Mouse (Mus musculus) T-cell, adult 2 months (primary cell): ENCODE data around the gene Rpf2.

Experiments
- DNase-seq: peaks from one replicate; pipeline ENCODE4 v3.0.0; 2022; ENCODE audit warnings: low spot score

Rpf2 gene

GRCm38 (mm10) chr10:40249625-40250024 lies 2.8 kb upstream of the Rpf2 start:
- no peak for DNase-seq

GRCm38 (mm10) chr10:40247166-40247716 lies 405 bp upstream of the Rpf2 start:
- DNase-seq: no peak

GRCm38 (mm10) chr10:40237826-40238225 lies 9.0 kb downstream of the Rpf2 start:
- DNase-seq: no peak

GRCm38 (mm10) chr10:40233241-40233640 lies 13.6 kb downstream of the Rpf2 start:
- DNase-seq: no peak

- peak; percentile 22 for DNase-seq
Observed at GRCm38 (mm10) chr10:40232442-40232841, 14.4 kb downstream of the Rpf2 start.

GRCm38 (mm10) chr10:40229725-40230124 lies 17.1 kb downstream of the Rpf2 start:
- no peak for DNase-seq

GRCm38 (mm10) chr10:40227660-40228303 lies 19.1 kb downstream of the Rpf2 start:
- no peak for DNase-seq

GRCm38 (mm10) chr10:40218874-40219273 lies 28.0 kb downstream of the Rpf2 start:
- DNase-seq: no peak

GRCm38 (mm10) chr10:40212443-40213169 lies 34.2 kb downstream of the Rpf2 start:
- peak; percentile 90 for DNase-seq

- no peak for DNase-seq
Observed at GRCm38 (mm10) chr10:40195001-40195400, 51.8 kb downstream of the Rpf2 start.

GRCm38 (mm10) chr10:40192010-40192935 lies 54.6 kb downstream of the Rpf2 start:
- DNase-seq: no peak

GRCm38 (mm10) chr10:40191338-40191979 lies 55.4 kb downstream of the Rpf2 start:
- DNase-seq: no peak

- peak; percentile 42 for DNase-seq
Observed at GRCm38 (mm10) chr10:40190871-40191270, 56.0 kb downstream of the Rpf2 start.

- no peak for DNase-seq
Observed at GRCm38 (mm10) chr10:40189689-40190088, 57.1 kb downstream of the Rpf2 start.

- no peak for DNase-seq
Observed at GRCm38 (mm10) chr10:40188831-40189230, 58.0 kb downstream of the Rpf2 start.

GRCm38 (mm10) chr10:40185956-40186355 lies 60.9 kb downstream of the Rpf2 start:
- DNase-seq: no peak

- no peak for DNase-seq
Observed at GRCm38 (mm10) chr10:40180011-40180410, 66.8 kb downstream of the Rpf2 start.

GRCm38 (mm10) chr10:40179142-40179541 lies 67.7 kb downstream of the Rpf2 start:
- no peak for DNase-seq

GRCm38 (mm10) chr10:40177323-40177962 lies 69.4 kb downstream of the Rpf2 start:
- DNase-seq: peak; percentile 68
